Mouse (Mus musculus) heart, postnatal 0 days (tissue): Measurements from ENCODE around the gene Sprr4.

ENCODE experiments used
- CTCF ChIP-seq: IDR thresholded peaks from 2 replicates; pipeline ENCODE4 v1.5.1; 2016; ENCODE audit warnings: antibody characterized with exemption, control low read depth, low read depth
- EP300 ChIP-seq: IDR thresholded peaks from 2 replicates; pipeline ENCODE4 v1.6.1; 2016; ENCODE audit warnings: antibody characterized with exemption, low read depth

DNA sequence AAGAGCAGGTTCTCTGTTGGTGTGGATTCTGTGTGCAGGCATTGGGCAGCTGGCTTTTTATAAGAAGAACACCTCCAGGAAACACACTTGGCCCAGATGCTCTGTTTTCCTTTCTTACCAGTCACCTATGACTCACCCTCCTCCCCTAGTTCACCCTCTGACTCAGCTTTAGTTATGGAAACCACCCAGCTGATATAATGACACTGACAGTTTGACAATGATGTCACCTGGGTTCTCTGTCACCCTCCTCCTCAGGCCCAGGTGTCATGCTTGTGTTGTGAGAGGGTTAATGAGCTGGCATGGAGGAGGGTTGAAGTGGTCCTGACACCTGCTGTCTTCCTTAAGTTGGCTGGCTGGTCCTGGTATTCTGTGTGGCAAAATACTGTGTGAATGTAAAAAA is 14.4 kb downstream of the Sprr4 start, which contains the start of gene Sprr1a:
- TF ChIP-seq CTCF (no peak), EP300 (no peak)
